Mouse (Mus musculus): ENCODE measurements around the gene Pdk2.

The Pdk2 gene

DNA sequence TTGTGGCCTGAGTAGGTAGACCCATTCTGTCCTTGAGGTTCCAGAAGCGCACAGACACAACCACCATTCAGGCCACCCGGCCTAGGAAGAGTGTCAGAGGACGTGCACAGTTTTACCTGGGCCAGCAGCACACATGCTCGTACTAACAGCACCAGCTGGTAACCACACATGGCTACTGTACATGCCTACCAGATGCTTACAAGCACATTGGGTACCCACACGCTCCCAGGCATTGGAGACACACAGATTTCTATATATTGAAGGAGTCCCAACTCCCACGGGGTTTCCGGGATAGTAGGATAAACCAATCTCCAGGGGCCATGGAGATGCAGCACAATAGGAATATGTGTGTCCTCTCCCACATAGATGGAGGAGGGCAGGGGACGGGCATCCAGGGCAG is 38.4 kb downstream of the Pdk2 start:
- DNase-seq (ENCODE audit: low spot score) = no peak

DNA sequence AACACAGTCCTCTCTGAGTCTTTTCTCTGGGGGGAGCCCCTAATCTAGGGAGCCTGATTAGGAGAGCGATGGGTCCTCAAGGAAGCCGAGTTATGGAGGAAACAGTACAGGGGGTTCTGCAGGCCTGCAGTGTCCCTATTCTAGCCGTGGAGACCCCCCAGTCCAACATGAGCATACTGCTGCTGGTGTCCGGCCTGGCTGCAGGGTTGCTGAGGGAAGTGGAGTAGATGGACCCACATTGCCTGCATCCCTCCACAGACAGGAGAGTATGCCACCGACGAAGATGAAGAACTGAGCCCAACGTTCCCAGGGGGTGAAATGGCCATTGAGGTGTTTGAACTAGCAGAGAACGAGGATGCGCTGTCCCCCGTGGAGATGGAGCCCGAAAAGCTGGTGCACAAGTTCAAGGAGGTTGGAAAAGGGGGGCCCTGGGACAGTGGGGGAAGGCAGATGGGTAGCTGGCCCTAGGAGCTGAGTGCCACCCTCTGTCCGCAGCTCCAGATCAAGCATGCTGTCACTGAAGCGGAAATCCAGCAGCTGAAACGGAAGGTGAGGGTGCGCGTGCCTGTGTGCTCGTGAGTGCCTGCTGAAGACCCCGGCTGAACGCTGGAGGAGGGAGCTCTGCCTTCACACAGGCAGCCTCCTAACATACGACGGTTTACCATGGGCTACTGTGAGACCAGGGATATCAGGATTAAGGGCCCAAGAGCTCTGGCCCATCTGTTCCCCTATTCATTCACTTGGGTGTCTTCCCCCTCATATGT is 39.4 kb downstream of the Pdk2 start:
- no peak for DNase-seq (ENCODE audit: low spot score)

DNA sequence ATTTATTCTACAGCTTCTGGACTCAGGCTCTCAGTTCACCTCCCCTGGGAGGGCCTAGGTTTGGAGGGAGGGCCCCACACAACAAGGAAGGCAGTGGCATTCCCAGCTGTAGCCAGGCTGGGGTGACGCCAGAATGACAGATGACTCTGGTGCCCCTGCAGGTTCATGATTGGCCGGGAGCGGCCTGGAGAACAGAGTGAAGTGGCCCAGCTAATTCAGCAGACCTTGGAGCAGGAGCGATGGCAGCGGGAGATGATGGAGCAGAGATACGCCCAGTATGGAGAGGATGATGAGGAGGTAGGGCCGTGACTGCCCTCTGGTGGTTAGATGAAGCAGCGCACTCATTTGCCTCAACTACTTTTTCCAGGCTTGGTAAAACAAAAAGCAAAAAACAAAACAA is 40.1 kb downstream of the Pdk2 start:
- DNase-seq (ENCODE audit: low spot score) = peak; percentile 69

DNA sequence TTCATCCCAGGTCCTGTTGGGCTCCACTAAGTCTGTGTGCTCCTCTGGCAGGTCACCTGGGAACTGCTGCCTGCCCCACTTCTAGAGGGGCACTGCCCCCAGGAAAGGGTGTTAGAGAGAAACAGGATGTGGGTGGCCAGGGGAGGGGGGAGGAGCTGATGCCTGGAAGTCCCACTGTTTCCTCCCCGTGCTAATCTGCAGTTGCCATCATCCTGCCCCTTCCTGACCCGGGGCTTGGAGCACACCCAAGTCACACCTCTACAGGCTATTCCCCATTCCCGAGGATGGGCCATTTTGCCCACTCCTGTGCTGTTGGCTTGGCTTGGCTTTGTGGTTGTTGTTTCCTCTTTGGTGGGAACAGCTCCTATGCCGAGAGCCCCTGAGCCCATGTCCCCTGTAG is 40.6 kb downstream of the Pdk2 start:
- no peak for DNase-seq (ENCODE audit: low spot score)

DNA sequence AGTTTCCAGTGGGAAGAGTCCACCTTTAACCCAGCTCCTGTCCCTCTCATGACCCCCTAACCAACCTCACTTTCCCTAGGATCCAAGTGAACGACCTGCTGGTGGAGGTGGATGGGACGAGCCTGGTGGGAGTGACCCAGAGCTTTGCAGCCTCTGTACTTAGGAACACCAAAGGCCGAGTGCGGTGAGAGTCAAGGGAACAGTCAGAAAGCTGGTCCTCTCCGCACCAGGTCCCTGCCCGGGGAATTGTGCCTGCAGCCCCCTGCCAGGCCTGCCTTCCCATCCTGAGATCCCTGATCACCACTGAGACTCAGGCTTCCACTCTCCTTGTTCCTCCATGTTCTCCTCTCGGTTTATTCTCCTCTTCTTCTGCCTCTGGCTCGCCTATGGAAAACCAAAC is 41.0 kb downstream of the Pdk2 start:
- DNase-seq (ENCODE audit: low spot score) = no peak

DNA sequence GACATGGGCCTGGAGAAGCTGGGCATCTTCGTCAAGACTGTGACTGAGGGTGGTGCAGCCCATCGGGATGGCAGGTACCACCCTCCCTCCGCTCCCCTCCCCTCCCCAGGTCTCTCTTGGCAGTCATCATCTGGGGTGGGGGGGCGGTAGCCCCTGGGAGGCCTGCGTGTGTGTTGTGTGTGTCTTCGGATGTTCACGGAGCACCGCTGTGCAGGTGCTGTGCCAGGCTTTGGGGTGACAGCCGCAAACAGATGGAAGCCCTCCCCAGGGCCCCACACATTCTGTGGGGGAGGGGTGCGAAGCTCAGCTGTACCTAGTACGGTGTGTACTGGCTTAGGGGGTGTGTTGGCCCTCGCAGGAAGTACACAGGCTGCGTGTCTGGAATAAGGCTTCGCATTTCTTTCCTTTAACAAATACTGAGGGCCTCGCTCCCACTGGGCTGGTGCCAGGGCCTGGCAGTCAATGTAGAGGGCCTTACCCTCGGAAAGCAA is 43.1 kb downstream of the Pdk2 start:
- no peak for DNase-seq (ENCODE audit: low spot score)

DNA sequence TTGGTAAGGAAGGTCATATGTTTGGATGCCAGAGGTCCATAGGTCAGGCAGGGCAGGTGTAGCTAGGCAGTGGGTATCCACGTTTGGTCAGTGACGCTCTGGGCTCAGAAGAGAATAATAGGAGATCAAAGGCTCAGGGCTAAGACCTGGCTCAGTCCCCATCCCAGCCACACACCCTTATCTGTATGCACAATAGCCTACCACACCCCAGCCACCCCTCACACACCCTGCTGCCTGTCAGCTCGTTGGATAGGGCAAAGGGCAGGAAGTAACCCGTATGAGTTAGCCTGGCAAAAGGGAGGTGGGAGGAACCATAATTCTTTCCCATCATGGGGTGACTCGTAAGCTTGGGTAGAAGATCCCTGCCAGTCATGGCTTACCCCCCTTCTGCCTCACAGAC is 43.6 kb downstream of the Pdk2 start:
- DNase-seq (ENCODE audit: low spot score) = peak; percentile 57

DNA sequence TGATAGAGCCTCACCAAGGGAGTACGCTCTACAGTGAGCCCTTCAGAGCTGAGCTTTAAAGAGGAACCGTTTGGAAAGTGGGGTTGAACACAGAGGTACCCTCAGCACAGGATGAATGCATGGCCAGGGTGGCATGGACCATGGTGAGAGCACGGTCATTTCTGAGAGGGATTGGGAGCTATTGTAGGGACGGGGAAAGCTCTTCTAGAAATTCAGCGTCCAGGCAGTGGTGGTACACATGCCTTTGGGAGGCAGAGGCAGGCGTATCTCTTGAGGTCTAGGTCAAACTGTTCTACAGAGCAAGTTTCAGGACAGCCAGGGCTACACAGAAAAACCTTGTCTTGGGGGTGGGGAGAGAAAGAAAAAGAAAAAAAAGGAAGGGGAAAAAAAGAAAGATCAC is 44.2 kb downstream of the Pdk2 start:
- no peak for DNase-seq (ENCODE audit: low spot score)

DNA sequence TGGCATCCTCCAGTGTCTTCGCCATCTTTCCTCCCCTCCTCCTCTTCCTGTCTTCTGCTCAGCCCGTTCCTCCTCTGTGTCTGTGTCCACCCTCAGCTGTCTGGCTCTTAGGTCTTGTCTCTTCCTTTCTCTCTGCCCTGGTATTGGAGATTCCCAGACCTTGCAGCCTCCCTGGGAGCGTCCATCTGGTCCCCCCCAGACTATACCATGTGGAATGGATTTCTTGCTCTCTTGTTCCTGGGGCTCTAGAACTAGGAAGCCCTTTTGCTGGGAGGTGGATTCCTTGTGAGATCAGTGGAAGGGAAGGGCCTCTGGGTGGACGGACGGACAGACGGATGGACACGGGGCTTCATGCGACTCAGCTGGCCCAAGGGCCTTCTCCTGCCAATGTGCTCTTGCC is 45.1 kb downstream of the Pdk2 start:
- DNase-seq (ENCODE audit: low spot score) = no peak

DNA sequence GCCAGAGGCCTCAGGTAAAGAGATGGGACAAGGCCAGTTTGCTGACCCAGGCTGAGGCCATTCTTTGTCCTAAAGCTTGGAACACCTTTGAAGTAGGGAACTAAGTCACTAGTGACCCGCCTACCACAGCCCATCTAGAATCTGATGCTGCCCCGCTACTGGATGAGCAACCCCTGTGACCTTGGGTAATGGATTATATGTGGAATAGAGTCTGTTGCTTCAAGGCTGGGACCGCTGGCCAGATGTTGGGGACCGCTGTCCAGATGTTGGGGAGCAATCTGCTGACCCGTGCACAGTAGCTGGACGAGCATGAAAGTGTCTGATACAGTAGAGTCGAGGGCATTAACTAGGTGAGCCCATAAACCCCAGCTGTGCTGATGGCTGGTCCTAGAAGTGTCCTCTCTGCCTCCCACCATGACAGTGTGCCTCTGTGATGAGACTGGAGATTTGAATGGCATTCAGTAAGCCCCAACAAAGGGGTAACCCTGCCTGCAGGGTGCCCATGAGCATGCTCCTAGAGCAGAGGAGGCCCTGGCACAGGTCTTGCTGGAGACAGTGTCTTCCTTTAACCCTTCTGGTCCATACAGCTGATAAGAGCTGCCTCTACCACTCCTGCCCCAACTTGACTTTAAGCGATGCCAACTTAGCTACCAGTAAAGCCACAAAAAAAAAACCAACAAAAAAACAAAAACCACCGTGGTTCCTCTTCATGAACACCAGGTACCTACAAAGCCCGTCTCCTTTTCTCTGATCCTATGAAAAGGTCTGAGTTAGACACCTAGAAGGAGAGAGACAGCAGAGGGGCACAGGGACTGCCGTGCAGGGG is 46.0 kb downstream of the Pdk2 start:
- no peak for DNase-seq (ENCODE audit: low spot score)

DNA sequence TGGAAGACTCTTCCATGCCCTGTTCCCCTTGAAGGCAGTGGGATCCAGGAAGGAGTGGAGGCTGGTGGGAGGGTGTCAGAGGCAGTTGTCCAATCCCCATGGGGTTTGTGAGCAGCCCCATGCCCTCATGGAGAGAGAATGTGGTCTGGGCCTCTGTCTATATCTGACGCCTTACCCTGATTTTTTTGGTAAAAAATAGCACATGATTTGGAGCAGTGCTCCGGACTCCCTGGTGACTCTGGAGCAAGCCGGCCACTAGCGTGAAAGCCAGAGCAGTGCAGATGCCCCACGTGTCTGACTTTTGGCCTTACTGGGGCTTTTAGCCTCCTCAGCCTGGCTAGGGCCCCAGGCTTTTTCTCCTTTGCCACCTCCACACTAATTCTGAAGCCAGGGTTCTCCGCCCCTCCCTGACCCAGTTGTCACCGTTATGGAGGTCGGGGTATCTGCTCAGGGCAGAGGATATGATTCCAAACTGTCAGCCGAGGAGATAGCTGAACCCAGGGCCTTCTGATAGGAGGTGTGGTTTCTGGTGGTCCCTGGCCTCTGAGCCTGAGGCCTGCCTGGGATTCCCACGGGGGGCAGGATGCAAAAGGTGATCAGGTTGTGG is 46.8 kb downstream of the Pdk2 start:
- no peak for DNase-seq (ENCODE audit: low spot score)

DNA sequence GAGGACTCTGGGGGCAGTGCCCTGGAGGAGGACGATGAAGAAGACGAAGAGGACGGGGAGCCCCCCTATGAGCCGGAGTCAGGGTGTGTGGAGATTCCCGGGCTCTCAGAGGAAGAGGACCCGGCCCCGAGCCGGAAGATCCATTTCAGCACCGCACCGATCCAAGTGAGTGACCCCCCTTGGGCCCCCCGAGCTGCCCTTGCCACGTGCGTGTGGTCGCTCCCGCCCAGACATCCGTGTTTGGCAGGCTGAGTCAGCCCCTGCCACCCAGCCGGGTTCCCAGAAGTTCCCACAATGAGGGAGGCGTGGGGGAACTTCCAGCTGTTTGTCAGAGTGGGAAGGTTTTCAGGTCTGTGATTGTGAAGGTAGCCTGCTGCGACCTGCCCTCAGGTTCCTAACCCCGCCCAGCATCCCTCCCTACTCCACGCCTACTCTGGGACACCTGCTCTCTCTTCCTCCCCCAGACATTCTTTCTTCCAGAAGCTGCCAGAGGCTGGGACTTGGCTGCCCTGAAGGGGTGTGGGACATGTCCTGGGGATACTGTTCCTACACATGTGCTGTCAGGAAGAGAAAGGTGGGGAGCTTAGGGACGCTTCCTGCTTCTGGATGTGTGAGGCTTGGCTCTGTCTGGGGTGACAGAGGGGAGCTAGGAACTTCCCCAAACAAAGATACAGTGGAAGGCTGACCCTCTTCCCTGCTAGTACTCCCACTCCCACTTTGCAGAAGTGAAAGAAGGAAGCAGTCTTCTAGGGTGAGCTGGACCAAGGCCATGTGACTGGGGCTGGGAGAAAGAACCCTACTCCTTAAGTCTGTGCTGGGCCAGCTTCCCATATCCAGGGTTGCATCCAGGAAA is 48.2 kb downstream of the Pdk2 start:
- no peak for DNase-seq (ENCODE audit: low spot score)

DNA sequence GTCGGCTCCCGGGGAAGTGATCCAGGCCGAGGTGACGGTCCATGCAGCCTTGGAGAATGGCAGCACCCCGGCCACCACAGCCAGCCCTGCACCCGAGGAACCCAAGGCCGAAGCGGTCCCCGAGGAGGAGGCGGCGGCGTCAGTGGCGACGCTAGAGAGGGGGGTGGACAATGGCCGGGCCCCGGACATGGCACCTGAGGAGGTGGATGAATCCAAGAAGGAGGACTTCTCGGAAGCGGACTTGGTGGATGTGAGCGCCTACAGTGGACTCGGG is 48.7 kb downstream of the Pdk2 start:
- no peak for DNase-seq (ENCODE audit: low spot score)

DNA sequence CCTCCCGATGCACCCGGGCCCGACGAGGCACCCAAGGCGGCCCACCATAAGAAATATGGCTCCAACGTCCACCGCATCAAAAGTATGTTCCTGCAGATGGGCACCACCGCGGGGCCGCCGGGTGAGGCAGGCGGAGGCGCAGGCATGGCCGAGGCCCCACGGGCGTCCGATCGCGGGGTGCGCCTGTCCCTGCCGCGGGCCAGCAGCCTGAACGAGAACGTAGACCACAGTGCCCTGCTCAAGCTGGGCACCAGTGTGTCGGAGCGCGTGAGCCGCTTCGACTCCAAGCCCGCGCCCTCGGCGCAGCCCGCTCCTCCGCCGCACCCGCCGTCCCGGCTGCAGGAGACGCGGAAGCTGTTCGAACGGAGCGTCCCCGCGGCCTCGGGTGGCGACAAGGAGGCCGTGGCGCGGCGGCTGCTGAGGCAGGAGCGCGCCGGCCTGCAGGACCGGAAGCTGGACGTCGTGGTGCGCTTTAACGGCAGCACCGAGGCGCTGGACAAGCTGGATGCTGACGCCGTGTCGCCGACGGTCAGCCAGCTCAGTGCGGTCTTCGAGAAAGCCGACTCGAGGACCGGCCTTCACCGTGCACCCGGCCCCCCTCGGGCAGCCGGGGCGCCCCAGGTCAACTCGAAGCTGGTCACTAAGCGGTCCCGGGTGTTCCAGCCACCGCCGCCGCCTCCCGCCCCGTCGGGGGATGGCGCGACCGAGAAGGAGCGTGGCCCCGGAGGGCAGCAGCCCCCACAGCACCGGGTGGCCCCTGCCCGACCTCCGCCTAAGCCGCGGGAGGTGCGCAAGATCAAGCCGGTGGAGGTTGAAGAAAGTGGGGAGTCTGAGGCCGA is 49.3 kb downstream of the Pdk2 start:
- DNase-seq (ENCODE audit: low spot score) = peak; percentile 58

DNA sequence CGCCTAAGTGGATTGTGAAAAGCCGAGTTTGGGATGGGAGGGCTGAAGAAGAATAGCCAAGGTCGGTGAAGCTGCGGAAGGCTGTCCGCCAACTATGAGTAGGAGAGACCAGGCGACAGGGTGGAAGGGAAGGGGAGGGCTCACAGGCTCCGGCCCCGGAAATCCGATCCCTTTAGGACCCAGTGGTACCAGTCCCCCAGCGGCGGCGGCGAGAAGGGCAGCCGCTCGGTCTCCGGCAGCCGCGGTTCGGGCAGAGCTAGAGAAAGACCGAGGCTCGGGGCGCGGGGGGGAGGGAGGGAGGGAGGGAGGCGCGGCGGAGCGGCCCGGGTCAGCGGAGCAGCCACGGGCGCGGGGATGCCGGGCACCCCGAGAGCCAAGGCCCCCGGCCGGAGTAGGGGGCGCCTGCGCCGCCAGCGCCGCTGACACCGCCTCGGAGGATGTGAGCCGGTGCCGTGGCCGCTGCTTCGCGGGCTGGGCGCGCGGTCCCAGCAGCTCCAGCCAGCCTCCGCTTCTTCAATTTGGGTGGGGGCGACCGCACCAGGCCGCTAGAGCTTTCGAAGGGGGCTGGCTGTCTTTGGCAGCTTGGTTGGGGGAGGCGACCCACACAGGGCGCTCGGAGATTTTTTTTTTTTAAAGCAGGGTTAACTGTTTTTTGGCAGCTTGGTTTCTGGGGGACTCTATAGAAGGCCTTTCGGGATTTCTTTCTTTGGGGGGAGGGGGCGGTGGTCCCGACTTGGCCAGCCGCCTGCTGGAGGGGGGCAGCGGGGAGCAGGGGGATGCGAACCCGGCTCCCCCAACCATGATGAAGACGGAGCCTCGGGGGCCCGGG is 50.2 kb downstream of the Pdk2 start, which contains the start of gene Ppp1r9b:
TSS of gene Ppp1r9b (plus strand) at position 287 of the 829 bp plus-strand sequence.
- DNase-seq (ENCODE audit: low spot score) = peak; percentile 88

DNA sequence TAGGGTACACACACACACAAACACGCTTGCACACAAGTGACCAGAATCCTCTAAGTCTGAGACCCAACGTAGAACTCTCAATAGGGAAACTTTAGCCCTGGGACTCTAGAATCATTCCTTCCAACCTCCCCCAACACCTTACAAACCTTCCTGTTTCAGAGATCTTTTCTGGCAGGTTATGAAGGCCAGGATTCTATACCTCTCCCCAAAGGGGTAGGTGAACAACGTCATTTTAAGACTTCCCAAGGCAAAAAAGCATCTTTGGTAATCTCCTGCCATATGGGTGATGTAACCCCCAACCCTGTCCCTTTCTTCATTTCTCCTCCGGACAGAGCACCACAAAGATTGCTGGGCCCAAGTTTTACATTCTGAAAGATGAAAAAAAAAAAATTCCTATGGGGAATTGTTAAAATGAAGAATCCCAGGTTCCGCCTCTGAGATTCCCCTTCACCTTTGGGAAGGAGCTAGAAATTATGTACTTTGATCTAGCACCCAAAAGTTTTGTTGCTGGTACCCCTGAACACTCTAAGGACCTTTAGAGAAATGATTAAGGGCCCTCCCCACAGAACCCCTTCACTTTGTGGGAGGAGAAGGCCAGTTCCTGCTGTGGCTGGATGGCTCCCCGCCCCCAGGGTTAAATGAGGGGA is 50.9 kb downstream of the Pdk2 start:
- no peak for DNase-seq (ENCODE audit: low spot score)

DNA sequence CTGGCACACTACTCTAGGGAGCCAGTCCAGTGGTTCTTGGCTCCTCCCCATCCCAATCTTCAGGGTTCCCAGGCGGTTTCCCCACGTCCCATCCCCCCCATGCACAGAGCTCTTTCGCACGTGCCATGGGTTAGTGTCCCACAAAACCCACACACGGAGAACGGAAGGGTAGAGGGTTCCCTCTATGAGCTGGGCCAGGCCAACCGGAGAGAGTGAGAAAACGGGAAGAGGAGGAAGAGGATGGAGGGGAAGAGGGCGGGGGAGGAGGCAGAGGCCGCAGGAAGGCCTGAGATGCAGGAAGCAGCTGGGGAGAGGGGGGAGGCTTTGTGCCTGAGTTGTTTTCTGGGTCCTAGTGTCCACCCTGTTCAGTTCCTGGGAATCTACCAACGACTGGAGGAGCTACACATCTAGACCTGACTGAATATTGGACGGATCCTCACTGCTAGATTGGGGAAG is 51.6 kb downstream of the Pdk2 start:
- peak; percentile 68 for DNase-seq (ENCODE audit: low spot score)

DNA sequence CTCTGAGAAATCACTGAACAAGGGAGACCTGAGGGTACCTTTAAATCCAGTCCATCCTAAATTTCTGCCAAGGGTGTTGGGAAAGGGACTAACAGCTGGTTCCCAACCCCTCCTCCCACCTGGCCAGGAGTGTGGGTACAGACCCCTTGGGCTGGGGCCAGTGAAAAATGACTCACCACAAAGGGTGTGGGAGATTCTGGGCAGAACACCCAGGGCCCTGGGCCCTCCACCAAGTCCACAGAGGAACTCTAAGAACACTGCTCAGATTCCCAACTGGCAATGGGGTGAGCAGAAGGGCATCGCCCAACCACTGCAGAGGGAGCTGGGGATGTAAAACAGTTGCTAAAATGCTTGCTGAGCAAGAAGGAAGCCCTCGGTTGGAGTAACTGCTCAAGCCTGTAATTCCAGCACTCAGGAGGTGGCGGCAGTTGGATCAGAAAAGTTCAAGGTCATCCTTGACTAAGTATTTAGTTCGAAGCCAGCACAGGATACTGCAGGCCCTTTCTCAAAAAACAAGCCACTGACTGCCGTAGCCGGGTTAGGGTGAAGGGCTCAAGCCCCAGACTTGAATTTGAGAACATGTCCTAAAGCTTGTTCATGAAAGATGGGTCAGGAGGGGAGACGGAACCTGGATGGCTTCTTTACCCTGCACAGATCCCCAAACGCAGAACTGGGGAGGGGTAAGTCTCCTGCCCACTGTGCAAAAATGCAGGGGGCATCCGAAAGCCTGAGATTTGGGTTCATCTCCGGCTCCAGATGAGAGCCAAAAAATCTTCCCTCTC is 52.2 kb downstream of the Pdk2 start:
- DNase-seq (ENCODE audit: low spot score) = no peak

DNA sequence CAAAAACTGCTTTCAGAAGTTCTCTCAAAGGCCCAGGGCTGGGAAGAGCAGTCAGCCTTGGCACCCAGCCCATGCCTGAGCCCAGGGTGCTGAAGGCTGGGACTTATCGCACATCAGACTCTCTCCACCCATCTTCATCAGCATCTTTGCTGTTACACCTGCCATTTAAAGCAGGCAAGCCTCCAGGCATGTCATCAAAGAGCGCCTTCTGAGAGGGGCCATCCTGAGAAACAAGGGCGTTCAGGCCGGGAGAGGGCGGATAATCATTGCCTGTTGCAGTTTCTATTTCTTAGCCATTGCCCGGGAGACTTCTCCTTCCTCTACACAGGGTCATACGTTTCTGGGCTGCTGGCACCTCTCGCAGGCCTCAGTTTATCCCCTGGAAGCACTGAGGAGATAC is 53.3 kb downstream of the Pdk2 start:
- DNase-seq (ENCODE audit: low spot score) = no peak
